Mouse (Mus musculus) liver, adult 10 weeks (tissue): Measurements from ENCODE around the gene 1700024P04Rik. TPM values are rescaled to one million over a fixed set of nuclear protein-coding genes. Genes with fewer than 3 reads are reported as not detected.

Experiments used
- polyA plus RNA-seq: library from polyadenylated mRNA; stranded (reverse); fragments of 350-450 nt; fragmentation: Illumina TruSeq; extraction: RNeasy Lipid Tissue Mini Kit (QIAGEN cat#74804); gene quantifications from one replicate; pipeline ENCODE4 v1.2.3, GENCODE M21; 2014; ENCODE audit warnings: low read depth, low replicate concordance

1700024P04Rik gene
- not detected for polyA plus RNA-seq

DNA sequence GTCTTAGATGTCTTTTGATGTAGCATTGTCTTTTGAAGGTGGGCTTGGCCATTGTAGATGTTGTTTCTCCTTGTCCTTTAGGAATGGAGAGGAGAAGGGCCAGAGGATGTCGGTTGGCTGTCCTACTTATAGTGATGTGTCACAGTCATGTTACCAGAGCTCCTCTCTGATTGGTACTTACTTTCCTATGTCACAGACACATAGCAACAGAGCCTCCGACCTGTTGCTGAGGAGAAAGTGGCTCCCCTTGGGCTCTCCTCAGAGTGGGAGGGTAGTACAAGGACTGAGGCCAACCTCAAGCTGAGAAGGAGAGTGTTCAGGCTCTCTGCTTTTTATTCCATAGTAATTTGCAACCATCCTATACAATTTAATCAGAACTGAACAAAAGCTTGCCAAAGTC, at the start of gene 1700024P04Rik:
Gene 1700024P04Rik (minus strand): TSS at position 101 of the 400 bp plus-strand sequence.

Other genes starting within 250 kb of the 1700024P04Rik start
- 51.4 TPM for gene Fcho2, start 169.1 kb downstream of the 1700024P04Rik start, polyA plus RNA-seq
- gene Tnpo1, start 58.2 kb downstream of the 1700024P04Rik start, polyA plus RNA-seq, result 47.2 TPM
- 1.2 TPM for gene Zfp366, start 200.3 kb upstream of the 1700024P04Rik start, polyA plus RNA-seq